Mouse (Mus musculus) heart, postnatal 0 days (tissue): ENCODE data around the gene 1810009J06Rik. TPM values are rescaled to one million over a fixed set of nuclear protein-coding genes. Genes with fewer than 3 reads are reported as not detected.
"Not testable (repeated sequence)": the region's sequence is repeated elsewhere in the genome, so short reads cannot be mapped to it uniquely, and the experiment has no call there.

Experiments used
- ATAC-seq: fragments of 200-750 bp; cut with Nextera tagmentation; 2 replicates; pipeline ENCODE4 v1.8.0; 2017; ENCODE audit warnings: low read depth, moderate number of reproducible peaks, moderate library complexity; ENCODE audit not compliant: insufficient read depth
- DNase-seq: peaks from one replicate; pipeline ENCODE4 v3.0.0-alpha.2; 2016; ENCODE audit warnings: low spot score
- H3K27ac ChIP-seq: fragments of 300-500 bp; sonication (generic); 2 replicates; pipeline ENCODE4 v1.5.1; 2014; ENCODE audit warnings: low read depth, mild to moderate bottlenecking
- H3K27me3 ChIP-seq: fragments of 300-500 bp; sonication (generic); 2 replicates; pipeline ENCODE4 v1.6.1; 2014; ENCODE audit warnings: low read length, mixed read lengths; ENCODE audit not compliant: control insufficient read depth, insufficient read depth
- H3K36me3 ChIP-seq: fragments of 300-500 bp; sonication (generic); replicated peaks from 2 replicates; pipeline ENCODE4 v1.6.1; 2014; ENCODE audit warnings: low read length, mixed read lengths; ENCODE audit not compliant: control insufficient read depth, insufficient read depth
- H3K4me1 ChIP-seq: fragments of 300-500 bp; sonication (generic); 2 replicates; pipeline ENCODE4 v1.6.1; 2014; ENCODE audit warnings: antibody characterized with exemption; ENCODE audit not compliant: control insufficient read depth, insufficient read depth
- H3K4me2 ChIP-seq: fragments of 300-500 bp; sonication (generic); 2 replicates; pipeline ENCODE4 v1.6.1; 2014; ENCODE audit warnings: low read depth, mild to moderate bottlenecking, low read length, moderate library complexity
- H3K4me3 ChIP-seq: fragments of 300-500 bp; sonication (generic); 2 replicates; pipeline ENCODE4 v1.5.1; 2014; ENCODE audit warnings: low read depth, low read length
- H3K9ac ChIP-seq: fragments of 300-500 bp; sonication (generic); replicated peaks from 2 replicates; pipeline ENCODE4 v1.6.1; 2014; ENCODE audit warnings: low read depth, low read length, mixed read lengths
- H3K9me3 ChIP-seq: fragments of 300-500 bp; sonication (generic); replicated peaks from 2 replicates; pipeline ENCODE4 v1.6.1; 2016; ENCODE audit warnings: low read length; ENCODE audit not compliant: control insufficient read depth
- CTCF ChIP-seq: IDR thresholded peaks from 2 replicates; pipeline ENCODE4 v1.5.1; 2016; ENCODE audit warnings: antibody characterized with exemption, control low read depth, low read depth
- EP300 ChIP-seq: IDR thresholded peaks from 2 replicates; pipeline ENCODE4 v1.6.1; 2016; ENCODE audit warnings: antibody characterized with exemption, low read depth
- WGBS: fragments of 180-500 bp; shearing (Covaris S2); extraction: QIAGEN DNeasy Blood & Tissue Kit; methylation state at CpG from one replicate; pipeline ENCODE4 v1.1.7; 2014; 5-methylcytosine and 5-hydroxymethylcytosine counted together
- polyA plus RNA-seq: library from polyadenylated mRNA; unstranded; fragments of >200 nt; fragmentation: Nextera tagmentation; extraction: Ambion mirVana; gene quantifications from 2 replicates; pipeline ENCODE4 v1.2.1, GENCODE M21; 2015
- total RNA-seq: library from RNA; depleted of rRNA; stranded (reverse); fragments of >200 nt; gene quantifications from 2 replicates; pipeline ENCODE4 v1.2.3, GENCODE M21; 2014; ENCODE audit warnings: low replicate concordance; rRNA removed

1810009J06Rik gene
- total RNA-seq (not detected in 2 replicates), polyA plus RNA-seq (not detected in 2 replicates)

DNA sequence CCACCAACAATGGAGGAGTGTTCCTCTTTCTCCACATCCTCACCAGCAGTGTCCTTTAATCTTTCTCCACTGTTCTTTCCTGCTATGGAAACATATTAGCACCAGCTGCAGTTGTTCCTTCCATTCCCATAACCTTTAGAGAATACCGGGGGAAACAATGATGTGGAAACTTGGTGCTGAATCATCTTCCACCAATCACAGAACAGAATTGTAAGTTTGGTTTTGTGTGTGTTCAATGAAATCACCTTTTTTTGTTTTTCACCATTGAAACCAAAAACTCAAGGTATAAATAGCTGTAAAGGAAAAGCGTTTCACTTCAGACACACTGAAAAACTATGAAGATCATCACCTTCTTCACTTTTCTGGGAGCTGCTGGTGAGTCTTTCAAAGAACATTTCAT is at the start of gene 1810009J06Rik:
TSS of gene 1810009J06Rik (plus strand) at position 301 of the 400 bp plus-strand sequence.
- not testable (repeated sequence) for H3K36me3 ChIP-seq, H3K4me3 ChIP-seq, H3K4me1 ChIP-seq, H3K27ac ChIP-seq, H3K9ac ChIP-seq, ATAC-seq, H3K4me2 ChIP-seq, DNase-seq, H3K9me3 ChIP-seq, H3K27me3 ChIP-seq
- WGBS, result 71% methylated on average over 2 of the region's 2 CpGs

- ATAC-seq (no peak), DNase-seq (no peak)
- H3K27ac ChIP-seq, result no peak overlapping the region
- no peaks in the 10 kb centered on the region for H3K27me3 ChIP-seq
- WGBS, result 73% methylated on average over 4 of the region's 4 CpGs
- H3K4me2 ChIP-seq, result no peak overlapping the region
- H3K36me3 ChIP-seq, result no peaks in the 10 kb centered on the region
- no peaks in the 10 kb centered on the region for H3K4me1 ChIP-seq
- no peak overlapping the region for H3K4me3 ChIP-seq
- H3K9me3 ChIP-seq, result no peaks in the 10 kb centered on the region
- no peak overlapping the region for H3K9ac ChIP-seq
- TF ChIP-seq EP300, result no peak
- no peak for TF ChIP-seq CTCF
These were observed 44.6 kb upstream of the 1810009J06Rik start for GRCm38 (mm10) chr6:40919954-40920353.

DNA sequence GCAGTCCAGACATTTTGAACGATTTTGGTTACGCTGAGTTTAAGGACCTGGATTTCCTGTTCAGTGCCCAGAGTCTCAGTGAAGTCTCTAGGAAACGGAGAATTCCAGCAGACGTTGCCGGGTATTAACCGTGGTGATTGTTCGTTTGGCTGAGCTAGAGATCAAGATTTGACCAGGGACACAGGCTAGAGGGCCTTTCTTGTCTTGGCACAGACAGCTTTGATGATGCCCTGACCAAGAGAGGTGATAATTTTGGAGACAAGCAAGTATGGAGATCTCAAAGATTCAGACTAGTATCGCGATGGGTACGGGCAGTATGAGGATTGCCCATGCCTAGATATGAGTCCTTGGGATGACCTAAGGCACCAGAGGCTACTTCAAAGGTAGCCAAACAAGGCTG is 24.1 kb upstream of the 1810009J06Rik start, which contains the start of gene 1700074P13Rik:
TSS of gene 1700074P13Rik (minus strand) at position 101 of the 400 bp plus-strand sequence.
- Histone ChIP-seq H3K4me3 (no peak within 1 kb of the TSS), H3K9ac (no peak within 1 kb of the TSS), H3K27me3 (no peaks in the 10 kb centered on the region), H3K9me3 (no peaks in the 10 kb centered on the region), H3K4me1 (no peaks in the 10 kb centered on the region), H3K4me2 (no peak within 1 kb of the TSS), H3K36me3 (no peaks in the 10 kb centered on the region), H3K27ac (no peak within 1 kb of the TSS)
- 83% methylated on average over 10 of the region's 10 CpGs for WGBS
- TF ChIP-seq EP300, result no peak
- TF ChIP-seq CTCF, result no peak
- DNase-seq, result no peak
- ATAC-seq, result no peak

DNA sequence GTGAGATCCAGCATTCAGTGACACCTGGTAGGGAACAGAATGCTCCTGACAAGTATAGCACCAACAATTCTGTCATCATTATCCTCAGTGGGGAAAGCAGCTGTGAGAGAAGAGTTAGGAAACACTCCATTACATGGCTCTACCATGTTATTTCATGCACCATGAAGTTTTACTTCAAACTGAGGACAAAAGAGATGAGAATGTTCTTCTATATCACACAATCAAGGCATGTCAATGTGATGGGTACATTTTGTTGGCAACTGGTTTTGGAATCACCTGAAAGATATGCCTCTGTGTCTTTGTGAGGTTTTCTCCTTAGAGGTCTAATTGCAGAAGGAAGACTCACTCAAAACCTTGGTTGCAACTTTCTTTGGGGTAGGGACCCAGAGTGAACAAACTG is 12.8 kb upstream of the 1810009J06Rik start, which contains the start of gene Gm4744:
TSS of gene Gm4744 (minus strand) at position 101 of the 400 bp plus-strand sequence.
- no peaks in the 10 kb centered on the region for H3K4me1 ChIP-seq
- DNase-seq (no peak), ATAC-seq (no peak)
- H3K4me2 ChIP-seq, result no peak within 1 kb of the TSS
- H3K27me3 ChIP-seq, result no peaks in the 10 kb centered on the region
- H3K4me3 ChIP-seq, result no peak within 1 kb of the TSS
- H3K9me3 ChIP-seq, result no peaks in the 10 kb centered on the region
- TF ChIP-seq CTCF (no peak), EP300 (no peak)
- no peak within 1 kb of the TSS for H3K9ac ChIP-seq
- no peak within 1 kb of the TSS for H3K27ac ChIP-seq
- H3K36me3 ChIP-seq, result no peaks in the 10 kb centered on the region

DNA sequence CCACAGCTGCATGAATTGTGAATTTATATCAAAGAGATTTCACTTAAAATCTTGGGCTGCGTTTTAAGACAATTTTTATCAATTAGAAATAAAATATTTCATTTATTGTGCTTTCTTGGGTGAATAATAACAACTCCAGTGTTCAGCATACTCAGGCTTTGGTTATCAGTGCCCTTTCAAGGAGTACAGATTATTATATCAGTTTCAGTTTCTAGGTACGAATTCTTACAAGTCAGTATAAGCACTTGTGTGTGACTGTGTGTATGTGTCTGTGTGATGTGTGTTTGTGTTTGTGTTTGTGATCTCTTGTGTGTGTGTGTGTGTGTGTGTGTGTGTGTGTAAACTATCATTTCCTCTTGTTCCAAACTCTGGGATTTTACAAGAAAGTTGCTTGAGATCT is 10.8 kb upstream of the 1810009J06Rik start:
- Histone ChIP-seq H3K4me1 (no peaks in the 10 kb centered on the region), H3K4me3 (no peak overlapping the region), H3K27ac (no peak overlapping the region), H3K27me3 (no peaks in the 10 kb centered on the region), H3K9me3 (no peaks in the 10 kb centered on the region), H3K36me3 (no peaks in the 10 kb centered on the region), H3K4me2 (no peak overlapping the region), H3K9ac (no peak overlapping the region)
- WGBS, result 29% methylated on average over 2 of the region's 2 CpGs
- TF ChIP-seq EP300 (no peak), CTCF (no peak)
- no peak for DNase-seq
- ATAC-seq, result no peak

- not testable (repeated sequence) for ATAC-seq, H3K4me2 ChIP-seq, H3K27ac ChIP-seq, H3K9me3 ChIP-seq, H3K36me3 ChIP-seq, H3K27me3 ChIP-seq, H3K4me1 ChIP-seq, DNase-seq, H3K9ac ChIP-seq, H3K4me3 ChIP-seq
These were observed 34.8 kb downstream of the 1810009J06Rik start, which contains the start of gene Gm2663 for GRCm38 (mm10) chr6:40999379-40999778. Gene Gm2663, minus strand, starts transcription at chr6:40999479.
